Mouse (Mus musculus) testis, adult 2 months (tissue): ENCODE results near the gene BC029722. TPM values are rescaled to one million over a fixed set of nuclear protein-coding genes. Genes with fewer than 3 reads are reported as not detected.

Experiments used
- H3K27ac ChIP-seq: fragments of 200-500 bp; 2 replicates; pipeline ENCODE4 v1.5.1; 2012; ENCODE audit warnings: low read depth, low read length; ENCODE audit not compliant: control insufficient read depth, insufficient read depth
- H3K27me3 ChIP-seq: fragments of 200-500 bp; 2 replicates; pipeline ENCODE4 v1.6.1; 2012; ENCODE audit warnings: mild to moderate bottlenecking, low read length, moderate library complexity; ENCODE audit not compliant: control insufficient read depth, insufficient read depth
- H3K36me3 ChIP-seq: fragments of 200-500 bp; 2 replicates; pipeline ENCODE4 v1.6.1; 2012; ENCODE audit warnings: mild to moderate bottlenecking, low read length; ENCODE audit not compliant: control insufficient read depth, insufficient read depth
- H3K4me1 ChIP-seq: fragments of 200-500 bp; 2 replicates; pipeline ENCODE4 v1.6.1; 2012; ENCODE audit warnings: low read length; ENCODE audit not compliant: control insufficient read depth, insufficient read depth
- H3K4me3 ChIP-seq: fragments of 200-500 bp; 2 replicates; pipeline ENCODE4 v1.5.1; 2012; ENCODE audit warnings: low read depth, mild to moderate bottlenecking, low read length, moderate library complexity, mixed read lengths; ENCODE audit not compliant: control insufficient read depth
- CTCF ChIP-seq: fragments of 200-500 bp; IDR thresholded peaks from 2 replicates; pipeline ENCODE4 v1.5.1; 2012; ENCODE audit warnings: low read depth, mild to moderate bottlenecking, inconsistent platforms, low read length, moderate library complexity; ENCODE audit not compliant: control insufficient read depth, insufficient read depth, insufficient replicate concordance
- POLR2A ChIP-seq: fragments of 200-500 bp; IDR thresholded peaks from 2 replicates; pipeline ENCODE4 v1.6.1; 2012; ENCODE audit warnings: low read depth, mild to moderate bottlenecking, inconsistent platforms, low read length, moderate library complexity; ENCODE audit not compliant: control insufficient read depth
- polyA plus RNA-seq: library from polyadenylated mRNA; depleted of rRNA; stranded (reverse); fragments of >200 nt; gene quantifications from 2 replicates; pipeline ENCODE4 v1.2.3, GENCODE M21; 2012; rRNA removed

Gene BC029722
- polyA plus RNA-seq, 1 experiment, result 24.4 TPM

DNA sequence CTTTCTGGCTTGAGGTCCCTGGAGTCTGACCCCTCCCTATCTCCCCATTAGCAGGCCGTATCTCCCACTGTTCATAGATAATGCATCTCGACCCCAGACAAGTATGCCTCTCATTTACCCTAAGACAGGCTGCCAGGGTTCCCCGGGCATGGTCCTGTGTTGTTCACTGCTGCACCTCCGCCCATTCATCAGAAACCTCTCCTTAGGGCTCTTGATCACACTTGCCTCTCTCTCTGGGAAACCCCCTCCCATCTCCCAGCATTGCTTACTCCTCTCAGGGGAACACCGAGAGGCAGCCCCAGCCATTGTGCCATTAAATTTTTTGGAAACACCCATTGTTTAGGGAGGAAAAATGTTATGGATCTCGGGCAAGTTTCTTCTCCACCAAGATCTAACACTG, 41.2 kb downstream of the BC029722 start:
- Histone ChIP-seq H3K4me3 (no peak overlapping the region), H3K27me3 (peaks cover 5% of the 10 kb centered on the region), H3K4me1 (peaks cover 10% of the 10 kb centered on the region), H3K27ac (no peak overlapping the region), H3K36me3 (no peaks in the 10 kb centered on the region)
- TF ChIP-seq CTCF, result no peak
- TF ChIP-seq POLR2A, result no peak

DNA sequence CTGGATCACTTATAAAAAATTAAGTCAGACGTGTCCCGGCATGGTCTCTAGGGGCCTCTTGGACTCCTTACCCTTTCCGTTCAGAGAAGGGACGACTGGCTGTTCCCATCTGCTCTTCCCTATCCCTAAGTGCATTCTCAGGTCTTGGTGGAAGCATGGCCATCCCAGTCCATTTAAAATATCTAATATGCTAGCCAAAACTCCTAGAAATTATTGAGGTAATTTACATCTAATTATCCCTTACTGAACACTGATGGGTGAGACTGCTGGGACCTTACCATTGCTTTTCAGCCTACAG, 41.6 kb downstream of the BC029722 start:
- no peak overlapping the region for H3K27ac ChIP-seq
- H3K36me3 ChIP-seq, result no peaks in the 10 kb centered on the region
- TF ChIP-seq CTCF, result no peak
- TF ChIP-seq POLR2A, result no peak
- H3K4me3 ChIP-seq, result no peak overlapping the region
- peaks cover 10% of the 10 kb centered on the region for H3K4me1 ChIP-seq
- peaks cover 5% of the 10 kb centered on the region for H3K27me3 ChIP-seq

DNA sequence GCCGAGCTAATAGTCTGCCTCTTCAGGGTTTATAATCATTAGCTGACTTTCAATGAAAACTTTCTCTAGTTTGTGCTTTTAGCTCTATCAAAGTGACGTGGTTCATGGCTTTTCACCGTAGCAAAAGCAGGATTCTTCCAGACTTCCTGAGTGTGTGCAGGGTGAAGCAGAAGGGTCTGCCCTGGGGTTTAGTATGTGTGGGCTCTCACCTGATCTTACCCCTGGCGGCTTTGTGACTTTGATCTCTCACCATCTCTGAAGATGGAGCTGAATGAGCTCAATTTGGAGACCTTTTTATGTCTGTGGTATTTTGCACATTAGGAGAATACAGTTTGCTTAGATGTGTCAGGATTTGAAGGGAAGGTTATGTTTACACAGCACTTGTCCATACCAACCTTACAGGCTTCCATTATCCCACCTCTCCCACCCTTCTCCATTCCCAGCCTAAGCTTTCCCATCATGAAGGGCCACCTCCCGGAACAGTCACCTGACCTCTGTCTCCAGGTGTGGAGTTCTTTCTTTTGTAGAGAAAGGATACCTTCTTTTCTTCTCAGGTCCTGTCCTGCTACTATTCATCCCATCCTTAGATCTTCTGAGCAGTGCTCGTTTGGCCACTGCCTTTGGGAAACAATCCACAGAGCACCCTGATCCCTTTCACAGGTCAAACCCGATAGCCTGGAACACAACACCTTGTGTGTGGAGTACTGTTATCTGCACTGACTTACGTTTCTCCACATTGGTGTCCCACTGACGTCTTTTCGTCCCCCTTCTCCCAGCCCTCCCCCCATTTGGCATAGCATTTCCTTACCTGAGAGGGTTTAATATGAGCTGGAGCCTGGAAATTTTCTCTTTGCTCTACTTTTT, 42.2 kb downstream of the BC029722 start:
- Histone ChIP-seq H3K27me3 (peaks cover 5% of the 10 kb centered on the region), H3K4me1 (peaks cover 10% of the 10 kb centered on the region)
- TF ChIP-seq CTCF, result no peak
- no peak for TF ChIP-seq POLR2A

DNA sequence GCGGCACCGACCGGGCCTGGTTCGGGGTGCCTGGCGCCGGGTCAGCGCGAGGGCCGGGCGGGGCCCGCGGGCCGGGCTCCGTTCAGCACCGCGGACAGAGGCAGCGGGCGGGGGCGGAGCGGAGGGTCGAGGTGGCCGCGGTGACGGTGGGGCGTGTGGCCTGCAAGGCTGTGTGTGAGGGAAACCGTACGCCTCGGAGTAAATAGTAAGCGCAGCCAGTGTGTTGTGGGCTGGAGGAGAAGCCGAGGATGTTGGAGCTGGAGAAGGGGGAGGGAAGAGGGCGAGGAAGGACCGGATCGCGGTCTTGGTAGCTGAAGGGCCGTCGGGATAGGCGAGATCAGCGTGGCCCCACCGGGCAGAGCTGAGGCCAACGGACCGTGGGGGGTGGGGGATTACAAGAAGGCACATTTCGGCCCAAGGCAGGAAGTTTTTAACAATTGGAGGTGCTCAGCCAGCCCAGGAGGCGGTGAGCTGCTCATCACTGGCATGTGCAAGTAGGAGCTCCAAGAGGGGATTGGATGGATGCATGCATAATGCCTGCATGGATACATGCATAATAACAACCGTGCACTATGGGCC, 43.5 kb downstream of the BC029722 start:
- Histone ChIP-seq H3K36me3 (no peaks in the 10 kb centered on the region), H3K4me3 (peak overlapping the region; percentile 87), H3K27ac (no peak overlapping the region), H3K4me1 (peaks cover 10% of the 10 kb centered on the region), H3K27me3 (peaks cover 5% of the 10 kb centered on the region)
- TF ChIP-seq POLR2A (no peak), CTCF (no peak)

More for the DNA sequence above, 42.2 kb downstream of the BC029722 start:
- H3K4me3 ChIP-seq, result no peak overlapping the region
- H3K27ac ChIP-seq, result no peak overlapping the region
- no peaks in the 10 kb centered on the region for H3K36me3 ChIP-seq

DNA sequence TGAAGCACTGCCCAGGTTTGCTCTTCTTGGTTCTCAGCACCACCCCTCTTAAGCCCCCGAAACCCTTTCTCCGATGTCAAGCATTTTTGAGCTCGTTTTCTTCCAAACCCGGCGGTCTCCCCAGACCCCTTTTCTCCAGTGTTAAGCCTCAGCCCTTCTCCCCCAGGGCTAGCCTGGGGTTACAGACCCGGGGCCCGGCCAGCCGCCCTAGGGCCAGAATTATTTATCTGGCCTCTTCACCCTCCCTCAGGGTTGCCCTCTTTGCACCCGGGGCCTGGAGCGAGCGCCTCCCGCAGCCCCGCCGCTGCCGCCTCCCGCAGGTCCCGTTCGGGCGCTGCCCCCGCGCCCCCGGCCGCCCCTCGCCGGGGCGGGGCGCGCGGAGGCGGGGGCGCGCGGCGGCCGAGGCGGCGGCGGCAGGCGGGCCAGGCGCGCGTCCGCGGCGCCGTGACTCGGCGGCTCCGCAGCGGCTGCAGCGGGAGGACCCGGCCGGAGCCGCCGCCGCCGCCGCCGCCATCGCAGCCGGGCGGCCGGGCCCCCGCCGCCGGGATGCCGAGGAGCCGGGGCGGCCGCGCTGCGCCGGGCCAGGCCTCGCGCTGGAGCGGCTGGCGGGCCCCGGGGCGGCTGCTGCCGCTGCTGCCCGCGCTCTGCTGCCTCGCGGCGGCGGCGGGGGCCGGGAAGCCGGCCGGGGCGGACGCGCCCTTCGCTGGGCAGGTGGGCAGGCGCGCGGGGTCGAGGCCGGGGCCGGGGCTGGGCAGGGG, 44.1 kb downstream of the BC029722 start, which contains the start of gene Mmp24:
Gene Mmp24, plus strand, starts transcription at position 416 of the 758 bp plus-strand sequence.
- Histone ChIP-seq H3K27ac (no peak within 1 kb of the TSS), H3K27me3 (peaks cover 5% of the 10 kb centered on the region), H3K4me1 (peaks cover 10% of the 10 kb centered on the region), H3K36me3 (no peaks in the 10 kb centered on the region), H3K4me3 (peak within 1 kb of the TSS; percentile 87)
- no peak for TF ChIP-seq POLR2A
- no peak for TF ChIP-seq CTCF

DNA sequence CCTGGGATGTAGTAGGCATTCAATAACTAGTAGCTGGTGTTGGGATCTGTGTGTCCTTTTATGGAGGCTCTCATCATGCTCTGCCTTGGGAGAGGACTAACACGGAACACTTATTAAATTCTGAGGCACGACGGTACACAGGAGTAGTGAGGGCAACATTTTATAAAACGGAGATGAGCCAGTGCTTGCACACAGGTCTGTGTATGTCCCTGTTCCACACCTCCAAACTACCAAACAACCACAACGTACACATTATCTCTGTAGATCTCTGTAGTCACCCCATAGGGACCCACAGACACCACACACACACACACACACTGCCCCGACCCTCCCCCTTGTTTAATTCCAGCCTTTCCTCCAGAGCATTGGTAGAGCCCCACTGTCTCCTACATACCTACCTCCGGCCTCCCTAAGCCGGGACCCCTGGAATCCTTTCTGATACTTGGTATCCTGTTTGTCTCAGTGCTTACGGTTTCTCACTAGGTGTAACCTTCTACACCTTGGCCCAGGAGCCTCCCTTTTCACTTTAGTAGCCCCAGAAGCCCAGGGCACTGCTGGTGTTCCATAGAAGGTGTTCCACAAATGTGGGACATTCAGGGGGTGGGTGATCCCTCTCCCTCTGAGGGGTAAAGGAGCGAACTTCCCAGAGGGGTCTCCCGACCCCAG, 44.8 kb downstream of the BC029722 start:
- Histone ChIP-seq H3K36me3 (no peaks in the 10 kb centered on the region), H3K4me1 (peaks cover 10% of the 10 kb centered on the region), H3K27ac (no peak overlapping the region), H3K4me3 (no peak overlapping the region; the same call in 1 of the 2 replicates), H3K27me3 (peaks cover 5% of the 10 kb centered on the region)
- TF ChIP-seq CTCF (no peak), POLR2A (no peak)

DNA sequence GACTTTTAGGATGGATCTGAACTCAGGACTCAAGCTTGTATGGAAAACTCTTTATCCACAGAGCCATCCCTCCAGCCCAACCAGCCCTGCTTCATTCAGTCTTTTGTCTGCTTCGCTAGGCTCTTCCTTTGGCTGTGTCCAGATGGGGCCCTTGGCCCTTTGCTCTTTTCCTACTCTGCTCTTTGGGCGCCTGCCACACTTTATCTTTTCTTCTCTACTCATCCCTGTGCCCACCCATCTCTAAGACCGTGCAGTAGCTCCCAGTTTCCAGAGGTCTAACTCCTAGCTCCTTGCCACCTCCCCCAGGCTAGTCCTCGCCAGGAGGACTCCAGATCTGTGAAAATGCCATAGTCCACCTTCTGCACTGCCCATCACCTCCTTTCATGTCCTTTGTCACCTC, 45.6 kb downstream of the BC029722 start:
- Histone ChIP-seq H3K4me1 (peaks cover 10% of the 10 kb centered on the region), H3K27ac (no peak overlapping the region), H3K4me3 (no peak overlapping the region), H3K27me3 (peaks cover 5% of the 10 kb centered on the region), H3K36me3 (no peaks in the 10 kb centered on the region)
- TF ChIP-seq CTCF, result no peak
- TF ChIP-seq POLR2A, result no peak

Other genes with a start within 250 kb of the BC029722 start
- 4.6 and 5.3 TPM in 2 replicates for gene Gss, start 226.6 kb downstream of the BC029722 start, polyA plus RNA-seq
- 0.98 and 1.3 TPM in 2 replicates for gene Myh7b, start 208.2 kb downstream of the BC029722 start, polyA plus RNA-seq
- gene Trpc4ap, start 127.0 kb downstream of the BC029722 start, polyA plus RNA-seq, result 82.2 and 91.7 TPM in 2 replicates
- 28.4 and 29.4 TPM in 2 replicates for gene Edem2, start 90.0 kb downstream of the BC029722 start, polyA plus RNA-seq
- not detected in 2 replicates for gene Gm17581, start 83.6 kb downstream of the BC029722 start, polyA plus RNA-seq
- 0.22 and 0.30 TPM in 2 replicates for gene Procr, start 68.3 kb downstream of the BC029722 start, polyA plus RNA-seq
- gene Mmp24, start 44.1 kb downstream of the BC029722 start, polyA plus RNA-seq, result 1.6 and 2.1 TPM in 2 replicates
- 41.2 and 44.7 TPM in 2 replicates for gene Eif6, start 7.5 kb upstream of the BC029722 start, polyA plus RNA-seq
- not detected in 2 replicates for gene Fam83c, start 15.4 kb upstream of the BC029722 start, polyA plus RNA-seq
- 48.6 and 52.9 TPM in 2 replicates for gene Uqcc1, start 110.9 kb upstream of the BC029722 start, polyA plus RNA-seq
- 0.17 and 0.19 TPM in 2 replicates for gene Gm15557, start 121.3 kb upstream of the BC029722 start, polyA plus RNA-seq
- 0.17 and 0.46 TPM in 2 replicates for gene Gdf5, start 125.9 kb upstream of the BC029722 start, polyA plus RNA-seq
- gene Cep250, start 137.0 kb upstream of the BC029722 start, polyA plus RNA-seq, result 5.8 and 6.4 TPM in 2 replicates
- 24.6 and 24.9 TPM in 2 replicates for gene 6430550D23Rik, start 188.6 kb upstream of the BC029722 start, polyA plus RNA-seq
- gene Ergic3, start 188.6 kb upstream of the BC029722 start, polyA plus RNA-seq, result 400 and 412 TPM in 2 replicates
- gene Fer1l4, start 233.5 kb upstream of the BC029722 start, polyA plus RNA-seq, result 2.7 TPM in 2 replicates
- 844 and 859 TPM in 2 replicates for gene Spag4, start 245.7 kb upstream of the BC029722 start, polyA plus RNA-seq